Mouse (Mus musculus) brain, embryonic 18.5 days (tissue): Measurements from ENCODE around the gene Dand5.

ENCODE experiments used
- DNase-seq: peaks from one replicate; pipeline ENCODE4 v3.0.0-alpha.2; 2012; ENCODE audit warnings: low read depth, low spot score

The Dand5 gene

GRCm38 (mm10) chr8:84799999-84800831 lies 22.4 kb downstream of the Dand5 start, which contains the start of gene Nfix:
Nfix (minus strand) TSS chr8:84800344.
- no peak for DNase-seq

GRCm38 (mm10) chr8:84799136-84799931 lies 23.3 kb downstream of the Dand5 start:
- no peak for DNase-seq

GRCm38 (mm10) chr8:84798446-84799135 lies 24.0 kb downstream of the Dand5 start:
- no peak for DNase-seq

- no peak for DNase-seq
Observed at GRCm38 (mm10) chr8:84797971-84798370, 24.7 kb downstream of the Dand5 start.

GRCm38 (mm10) chr8:84797256-84797797 lies 25.3 kb downstream of the Dand5 start:
- DNase-seq, result no peak

- DNase-seq, result no peak
Observed at GRCm38 (mm10) chr8:84794486-84794885, 28.1 kb downstream of the Dand5 start.

- peak; percentile 89 for DNase-seq
Observed at GRCm38 (mm10) chr8:84793791-84794485, 28.7 kb downstream of the Dand5 start.

- no peak for DNase-seq
Observed at GRCm38 (mm10) chr8:84793134-84793533, 29.5 kb downstream of the Dand5 start.

- DNase-seq, result no peak
Observed at GRCm38 (mm10) chr8:84792429-84792947, 30.1 kb downstream of the Dand5 start.

GRCm38 (mm10) chr8:84790537-84790936 lies 32.1 kb downstream of the Dand5 start:
- DNase-seq, result no peak

GRCm38 (mm10) chr8:84789855-84790486 lies 32.7 kb downstream of the Dand5 start:
- DNase-seq, result no peak

- DNase-seq, result no peak
Observed at GRCm38 (mm10) chr8:84789345-84789744, 33.3 kb downstream of the Dand5 start.

GRCm38 (mm10) chr8:84788896-84789295 lies 33.7 kb downstream of the Dand5 start:
- no peak for DNase-seq

- DNase-seq, result no peak
Observed at GRCm38 (mm10) chr8:84787523-84788302, 34.9 kb downstream of the Dand5 start.

- DNase-seq, result no peak
Observed at GRCm38 (mm10) chr8:84786801-84787467, 35.7 kb downstream of the Dand5 start.

GRCm38 (mm10) chr8:84785756-84786677 lies 36.6 kb downstream of the Dand5 start:
- DNase-seq, result no peak

GRCm38 (mm10) chr8:84785506-84785755 lies 37.2 kb downstream of the Dand5 start:
- DNase-seq, result no peak
